Mouse (Mus musculus) cortical plate, adult 2 months (tissue): ENCODE results near the gene Ezr.

ENCODE experiments used
- CTCF ChIP-seq: fragments of 200-500 bp; IDR thresholded peaks from 2 replicates; pipeline ENCODE4 v1.5.1; 2011; ENCODE audit warnings: mild to moderate bottlenecking, control low read depth, low read length; ENCODE audit not compliant: insufficient read depth; ENCODE audit errors: extremely low read depth
- POLR2A ChIP-seq: fragments of 200-500 bp; IDR thresholded peaks from 2 replicates; pipeline ENCODE4 v1.6.1; 2011; ENCODE audit warnings: mild to moderate bottlenecking, low read length, control low read depth; ENCODE audit not compliant: insufficient read depth; ENCODE audit errors: extremely low read depth

DNA sequence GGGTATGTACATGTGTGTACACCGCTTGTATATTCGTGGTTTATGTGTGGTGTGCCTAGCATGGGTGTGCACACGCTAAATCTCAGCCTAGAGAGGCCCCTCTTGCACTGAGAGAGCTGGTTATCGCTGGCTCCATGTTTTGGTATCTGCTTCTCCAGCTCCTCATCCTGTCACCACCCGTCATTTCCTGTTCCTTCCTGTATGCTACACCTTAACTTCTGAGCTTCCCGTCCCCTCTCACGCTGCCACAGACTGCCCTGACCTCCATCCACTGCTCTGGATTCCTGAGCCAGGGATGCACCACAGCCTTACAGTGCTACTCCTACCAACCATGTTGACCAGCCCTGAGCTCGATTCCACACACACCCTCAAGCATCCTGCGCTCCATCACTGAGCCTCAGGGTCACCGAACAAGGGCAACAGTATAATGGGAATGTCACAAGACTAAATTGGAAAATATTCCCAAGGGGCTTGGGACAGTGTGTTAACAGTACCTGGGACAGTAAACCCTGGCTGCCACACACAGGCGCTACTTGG is 39.5 kb downstream of the Ezr start:
- TF ChIP-seq CTCF: no peak
- TF ChIP-seq POLR2A: no peak
